Mouse (Mus musculus): ENCODE results near the gene Glis1. TPM values are rescaled to one million over a fixed set of nuclear protein-coding genes. Genes with fewer than 3 reads are reported as not detected.

The Glis1 gene
- polyA plus RNA-seq, 1 experiment from 2014 or later = 0.18 TPM

GRCm38 (mm10) chr4:107617596-107618230, 183.3 kb downstream of the Glis1 start:
- Histone ChIP-seq H3K27me3 (replicated peaks; ENCODE audit: control insufficient read depth, insufficient read depth, low read length) (no peaks in the 10 kb centered on the region), H3K9ac (ENCODE audit: low read depth, low read length) (no peak overlapping the region), H3K4me1 (replicated peaks; ENCODE audit: control insufficient read depth, insufficient read depth, low read length) (no peaks in the 10 kb centered on the region), H3K4me3 (ENCODE audit: low read depth, low read length) (no peak overlapping the region), H3K36me3 (ENCODE audit: control insufficient read depth, insufficient read depth) (no peaks in the 10 kb centered on the region), H3K9me3 (ENCODE audit: control insufficient read depth) (no peaks in the 10 kb centered on the region), H3K4me2 (replicated peaks; ENCODE audit: low read depth) (no peak overlapping the region), H3K27ac (ENCODE audit: low read depth, low read length) (no peak overlapping the region)
- 52% methylated on average over 6 of the region's 6 CpGs for WGBS
- ATAC-seq = no peak
- no peak for TF ChIP-seq CTCF (IDR thresholded peaks at IDR 0.05; ENCODE audit: low read depth)

- ATAC-seq = no peak
- no peak overlapping the region for H3K27ac ChIP-seq (ENCODE audit: low read depth, low read length)
- no peak overlapping the region for H3K4me2 ChIP-seq (replicated peaks; ENCODE audit: low read depth)
- no peak overlapping the region for H3K4me3 ChIP-seq (ENCODE audit: low read depth, low read length)
- TF ChIP-seq CTCF (IDR thresholded peaks at IDR 0.05; ENCODE audit: low read depth) = no peak
- no peak overlapping the region for H3K9ac ChIP-seq (ENCODE audit: low read depth, low read length)
- H3K9me3 ChIP-seq (ENCODE audit: control insufficient read depth) = no peaks in the 10 kb centered on the region
- WGBS = 87% methylated on average over 7 of the region's 7 CpGs
- no peaks in the 10 kb centered on the region for H3K27me3 ChIP-seq (replicated peaks; ENCODE audit: control insufficient read depth, insufficient read depth, low read length)
- H3K36me3 ChIP-seq (ENCODE audit: control insufficient read depth, insufficient read depth) = no peaks in the 10 kb centered on the region
- H3K4me1 ChIP-seq (replicated peaks; ENCODE audit: control insufficient read depth, insufficient read depth, low read length) = no peaks in the 10 kb centered on the region
Measured at GRCm38 (mm10) chr4:107619487-107619886, 185.1 kb downstream of the Glis1 start.

GRCm38 (mm10) chr4:107621366-107621765, 187.0 kb downstream of the Glis1 start:
- no peak overlapping the region for H3K27ac ChIP-seq (ENCODE audit: low read depth, low read length)
- no peak overlapping the region for H3K9ac ChIP-seq (ENCODE audit: low read depth, low read length)
- no peak overlapping the region for H3K4me3 ChIP-seq (ENCODE audit: low read depth, low read length)
- no peaks in the 10 kb centered on the region for H3K36me3 ChIP-seq (ENCODE audit: control insufficient read depth, insufficient read depth)
- H3K4me2 ChIP-seq (replicated peaks; ENCODE audit: low read depth) = no peak overlapping the region
- no peak for TF ChIP-seq CTCF (IDR thresholded peaks at IDR 0.05; ENCODE audit: low read depth)
- no peak for ATAC-seq
- H3K27me3 ChIP-seq (replicated peaks; ENCODE audit: control insufficient read depth, insufficient read depth, low read length) = no peaks in the 10 kb centered on the region
- H3K9me3 ChIP-seq (ENCODE audit: control insufficient read depth) = no peaks in the 10 kb centered on the region
- 67% methylated on average over 5 of the region's 5 CpGs for WGBS
- no peaks in the 10 kb centered on the region for H3K4me1 ChIP-seq (replicated peaks; ENCODE audit: control insufficient read depth, insufficient read depth, low read length)

GRCm38 (mm10) chr4:107622296-107622695, 187.9 kb downstream of the Glis1 start:
- 64% methylated on average over 6 of the region's 6 CpGs for WGBS
- ATAC-seq = no peak
- no peaks in the 10 kb centered on the region for H3K9me3 ChIP-seq (ENCODE audit: control insufficient read depth)
- no peak overlapping the region for H3K27ac ChIP-seq (ENCODE audit: low read depth, low read length)
- no peak for TF ChIP-seq CTCF (IDR thresholded peaks at IDR 0.05; ENCODE audit: low read depth)
- no peak overlapping the region for H3K4me3 ChIP-seq (ENCODE audit: low read depth, low read length)
- H3K9ac ChIP-seq (ENCODE audit: low read depth, low read length) = no peak overlapping the region
- H3K36me3 ChIP-seq (ENCODE audit: control insufficient read depth, insufficient read depth) = no peaks in the 10 kb centered on the region
- no peak overlapping the region for H3K4me2 ChIP-seq (replicated peaks; ENCODE audit: low read depth)
- H3K4me1 ChIP-seq (replicated peaks; ENCODE audit: control insufficient read depth, insufficient read depth, low read length) = no peaks in the 10 kb centered on the region
- no peaks in the 10 kb centered on the region for H3K27me3 ChIP-seq (replicated peaks; ENCODE audit: control insufficient read depth, insufficient read depth, low read length)

GRCm38 (mm10) chr4:107623916-107624315, 189.5 kb downstream of the Glis1 start:
- H3K36me3 ChIP-seq (ENCODE audit: control insufficient read depth, insufficient read depth) = no peaks in the 10 kb centered on the region
- no peak for TF ChIP-seq CTCF (IDR thresholded peaks at IDR 0.05; ENCODE audit: low read depth)
- H3K4me3 ChIP-seq (ENCODE audit: low read depth, low read length) = no peak overlapping the region
- H3K27ac ChIP-seq (ENCODE audit: low read depth, low read length) = no peak overlapping the region
- no peak overlapping the region for H3K4me2 ChIP-seq (replicated peaks; ENCODE audit: low read depth)
- H3K9ac ChIP-seq (ENCODE audit: low read depth, low read length) = no peak overlapping the region
- H3K27me3 ChIP-seq (replicated peaks; ENCODE audit: control insufficient read depth, insufficient read depth, low read length) = no peaks in the 10 kb centered on the region
- no peak for ATAC-seq
- H3K9me3 ChIP-seq (ENCODE audit: control insufficient read depth) = no peaks in the 10 kb centered on the region
- H3K4me1 ChIP-seq (replicated peaks; ENCODE audit: control insufficient read depth, insufficient read depth, low read length) = no peaks in the 10 kb centered on the region
- WGBS = 81% methylated on average over 6 of the region's 6 CpGs

GRCm38 (mm10) chr4:107624951-107625350, 190.6 kb downstream of the Glis1 start:
- Histone ChIP-seq H3K4me2 (replicated peaks; ENCODE audit: low read depth) (no peak overlapping the region), H3K4me1 (replicated peaks; ENCODE audit: control insufficient read depth, insufficient read depth, low read length) (no peaks in the 10 kb centered on the region), H3K9me3 (ENCODE audit: control insufficient read depth) (no peaks in the 10 kb centered on the region), H3K27ac (ENCODE audit: low read depth, low read length) (no peak overlapping the region), H3K36me3 (ENCODE audit: control insufficient read depth, insufficient read depth) (no peaks in the 10 kb centered on the region), H3K9ac (ENCODE audit: low read depth, low read length) (no peak overlapping the region), H3K4me3 (ENCODE audit: low read depth, low read length) (no peak overlapping the region), H3K27me3 (replicated peaks; ENCODE audit: control insufficient read depth, insufficient read depth, low read length) (no peaks in the 10 kb centered on the region)
- ATAC-seq = no peak
- WGBS = 70% methylated on average over 5 of the region's 5 CpGs
- no peak for TF ChIP-seq CTCF (IDR thresholded peaks at IDR 0.05; ENCODE audit: low read depth)

- TF ChIP-seq CTCF (IDR thresholded peaks at IDR 0.05; ENCODE audit: low read depth) = no peak
- H3K9me3 ChIP-seq (ENCODE audit: control insufficient read depth) = no peaks in the 10 kb centered on the region
- no peak overlapping the region for H3K9ac ChIP-seq (ENCODE audit: low read depth, low read length)
- H3K36me3 ChIP-seq (ENCODE audit: control insufficient read depth, insufficient read depth) = no peaks in the 10 kb centered on the region
- WGBS = 75% methylated on average over 4 of the region's 4 CpGs
- H3K4me2 ChIP-seq (replicated peaks; ENCODE audit: low read depth) = no peak overlapping the region
- no peak overlapping the region for H3K27ac ChIP-seq (ENCODE audit: low read depth, low read length)
- no peaks in the 10 kb centered on the region for H3K4me1 ChIP-seq (replicated peaks; ENCODE audit: control insufficient read depth, insufficient read depth, low read length)
- H3K4me3 ChIP-seq (ENCODE audit: low read depth, low read length) = no peak overlapping the region
- no peaks in the 10 kb centered on the region for H3K27me3 ChIP-seq (replicated peaks; ENCODE audit: control insufficient read depth, insufficient read depth, low read length)
- no peak for ATAC-seq
Measured at GRCm38 (mm10) chr4:107628226-107628625, 193.8 kb downstream of the Glis1 start.
